Mouse (Mus musculus) kidney, postnatal 0 days (tissue): ENCODE measurements at regions not wholly inside any gene's neighbourhood (a gene's known extent, or its start where the extent isn't known, plus 50 kb on each side); places are given as distances from the start of the nearest gene placed in this dataset. TPM values are rescaled to one million over a fixed set of nuclear protein-coding genes. Genes with fewer than 3 reads are reported as not detected.
A peak's percentile ranks its signal among the peaks of the same experiment; 100 is the strongest.

Experiments
- ATAC-seq: fragments of 200-750 bp; cut with Nextera tagmentation; replicated peaks from 2 replicates; pipeline ENCODE4 v1.8.0; 2017; ENCODE audit warnings: low read depth, moderate number of reproducible peaks, moderate TSS enrichment, moderate library complexity; ENCODE audit not compliant: low FRiP score
- DNase-seq: peaks from one replicate; pipeline ENCODE4 v3.0.0-alpha.2; 2016; ENCODE audit warnings: low spot score
- H3K27ac ChIP-seq: fragments of 300-500 bp; sonication (generic); 2 replicates; pipeline ENCODE4 v1.5.1; 2014; ENCODE audit warnings: mild to moderate bottlenecking
- H3K27me3 ChIP-seq: fragments of 300-500 bp; sonication (generic); 2 replicates; pipeline ENCODE4 v1.6.1; 2014; ENCODE audit warnings: low read length, mixed read lengths; ENCODE audit not compliant: insufficient read depth
- H3K36me3 ChIP-seq: fragments of 300-500 bp; sonication (generic); 2 replicates; pipeline ENCODE4 v1.6.1; 2014; ENCODE audit warnings: low read length, mixed read lengths; ENCODE audit not compliant: insufficient read depth
- H3K4me1 ChIP-seq: fragments of 300-500 bp; sonication (generic); replicated peaks from 2 replicates; pipeline ENCODE4 v1.6.1; 2014; ENCODE audit warnings: antibody characterized with exemption, low read length, mixed read lengths; ENCODE audit not compliant: insufficient read depth
- H3K4me2 ChIP-seq: fragments of 300-500 bp; sonication (generic); 2 replicates; pipeline ENCODE4 v1.6.1; 2014; ENCODE audit warnings: mild to moderate bottlenecking, low read length, moderate library complexity, mixed read lengths
- H3K4me3 ChIP-seq: fragments of 300-500 bp; sonication (generic); replicated peaks from 2 replicates; pipeline ENCODE4 v1.5.1; 2014; ENCODE audit warnings: low read depth, low read length
- H3K9ac ChIP-seq: fragments of 300-500 bp; sonication (generic); 2 replicates; pipeline ENCODE4 v1.6.1; 2014; ENCODE audit warnings: low read depth, low read length
- H3K9me3 ChIP-seq: fragments of 300-500 bp; sonication (generic); replicated peaks from 2 replicates; pipeline ENCODE4 v1.6.1; 2016; ENCODE audit warnings: low read length, inconsistent platforms, mixed read lengths
- CTCF ChIP-seq: IDR thresholded peaks from 2 replicates; pipeline ENCODE4 v1.5.1; 2016; ENCODE audit warnings: antibody characterized with exemption, low read depth, mild to moderate bottlenecking, moderate library complexity
- WGBS: fragments of 180-500 bp; shearing (Covaris S2); extraction: QIAGEN DNeasy Blood & Tissue Kit; methylation state at CpG from one replicate; pipeline ENCODE4 v1.1.7; 2014; 5-methylcytosine and 5-hydroxymethylcytosine counted together
- microRNA-seq: library from miRNA; unstranded; fragments of <30 nt; microRNA quantifications from one replicate; pipeline ENCODE4, GENCODE M21; 2016

DNA sequence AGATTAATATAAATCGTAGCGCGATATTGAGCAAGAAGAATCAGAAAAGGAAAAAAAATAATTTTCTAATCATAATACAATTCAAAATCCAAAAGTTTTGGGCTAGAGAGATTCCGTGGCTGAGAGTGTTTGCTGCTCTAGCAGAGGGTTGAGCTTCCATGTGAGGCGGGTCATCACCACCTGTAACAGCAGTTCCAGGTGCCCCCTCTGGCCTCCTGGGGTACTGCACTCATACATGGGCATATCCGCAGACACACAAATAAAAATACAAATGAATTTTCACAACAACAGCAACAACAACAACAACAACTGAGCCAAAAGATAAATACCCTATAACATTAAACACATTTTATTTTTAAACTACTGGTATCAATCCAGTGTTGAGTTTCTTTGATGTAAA is 94.7 kb upstream of the Chrm3 start:
- no peak overlapping the region for H3K9ac ChIP-seq
- TF ChIP-seq CTCF: peak; percentile 22; the same call in 1 of the 2 replicates
- H3K36me3 ChIP-seq: no peaks in the 10 kb centered on the region
- no peak overlapping the region for H3K27ac ChIP-seq
- H3K27me3 ChIP-seq: no peaks in the 10 kb centered on the region
- no peak overlapping the region for H3K4me3 ChIP-seq
- WGBS: 93% methylated on average over 6 of the region's 6 CpGs
- DNase-seq (no peak), ATAC-seq (no peak)
- no peak overlapping the region for H3K4me2 ChIP-seq
- no peaks in the 10 kb centered on the region for H3K4me1 ChIP-seq
- no peaks in the 10 kb centered on the region for H3K9me3 ChIP-seq

DNA sequence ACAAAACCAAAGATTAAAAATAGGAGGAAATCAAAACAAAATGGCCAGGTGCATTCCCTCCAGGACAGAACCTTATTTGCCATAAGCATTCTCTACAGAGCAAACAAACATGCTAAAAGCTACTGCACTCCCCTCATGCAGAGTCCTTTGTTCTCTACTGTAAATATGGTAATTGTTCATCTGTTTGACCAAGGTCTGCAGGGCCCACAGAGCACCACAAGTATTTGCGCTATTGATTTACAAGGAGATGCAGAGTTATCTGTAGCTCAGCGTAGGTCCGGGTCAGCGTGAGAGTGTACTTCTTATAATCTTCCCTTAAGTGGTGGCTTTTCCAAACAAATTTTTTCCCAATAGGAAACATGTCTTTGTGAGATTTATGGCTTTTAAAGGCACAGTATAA is 94.0 kb upstream of the Chrm3 start:
- WGBS: 84% methylated on average over 4 of the region's 4 CpGs
- ATAC-seq: no peak
- TF ChIP-seq CTCF: no peak

DNA sequence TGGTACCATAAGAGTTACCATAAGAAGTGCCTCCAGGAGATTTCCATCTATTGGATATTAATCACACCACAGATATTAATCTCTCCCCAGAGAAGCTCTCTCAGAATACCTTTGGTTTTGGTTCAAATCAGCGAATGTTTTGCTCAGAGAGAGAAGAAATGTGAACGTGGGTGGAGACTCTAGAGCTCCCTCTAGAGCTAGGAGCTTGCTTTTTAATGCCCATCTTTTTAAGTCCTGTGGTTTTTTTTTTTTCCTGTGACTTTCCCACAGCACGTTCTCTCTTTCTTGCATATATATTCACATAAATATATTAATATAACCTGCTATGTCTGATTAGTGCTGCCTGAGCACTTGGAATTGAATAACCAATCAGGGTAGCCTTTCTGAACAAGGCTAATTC is 90.4 kb upstream of the Chrm3 start:
- H3K4me3 ChIP-seq: no peak overlapping the region
- H3K9me3 ChIP-seq: no peaks in the 10 kb centered on the region
- no peak overlapping the region for H3K27ac ChIP-seq
- H3K4me1 ChIP-seq: no peaks in the 10 kb centered on the region
- ATAC-seq: no peak
- peak; percentile 62 for TF ChIP-seq CTCF
- no peaks in the 10 kb centered on the region for H3K27me3 ChIP-seq
- no peak overlapping the region for H3K4me2 ChIP-seq
- no peaks in the 10 kb centered on the region for H3K36me3 ChIP-seq
- no peak overlapping the region for H3K9ac ChIP-seq
- peak; percentile 32 for DNase-seq
- WGBS: 32% methylated on average over 3 of the region's 3 CpGs

More for the DNA sequence above, 94.0 kb upstream of the Chrm3 start:
- no peaks in the 10 kb centered on the region for H3K36me3 ChIP-seq
- H3K4me3 ChIP-seq: no peak overlapping the region
- H3K4me1 ChIP-seq: no peaks in the 10 kb centered on the region
- H3K27me3 ChIP-seq: no peaks in the 10 kb centered on the region
- H3K9ac ChIP-seq: no peak overlapping the region
- no peak for DNase-seq
- H3K9me3 ChIP-seq: no peaks in the 10 kb centered on the region
- no peak overlapping the region for H3K4me2 ChIP-seq
- H3K27ac ChIP-seq: no peak overlapping the region

DNA sequence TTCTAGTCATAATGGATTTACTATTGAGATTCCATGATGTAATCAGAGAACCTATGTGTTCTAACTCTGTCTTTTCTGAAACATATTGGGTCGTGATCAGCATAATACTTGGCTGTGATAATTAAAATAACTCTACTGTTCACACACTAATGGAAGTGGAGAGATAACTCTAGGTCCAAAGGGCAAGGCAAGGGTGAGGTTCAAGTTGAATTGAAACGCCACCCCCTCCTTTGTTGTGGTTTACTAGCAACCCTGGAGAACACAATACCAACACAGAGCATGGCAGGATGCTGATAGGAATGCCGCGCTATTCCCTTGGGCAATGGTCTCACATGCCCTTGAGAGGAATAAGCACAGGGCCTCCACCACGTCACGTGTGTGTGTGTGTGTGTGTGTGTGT is 88.9 kb upstream of the Chrm3 start:
- Histone ChIP-seq H3K4me3 (no peak overlapping the region), H3K27me3 (no peaks in the 10 kb centered on the region), H3K4me2 (no peak overlapping the region), H3K36me3 (no peaks in the 10 kb centered on the region), H3K27ac (no peak overlapping the region), H3K9me3 (no peaks in the 10 kb centered on the region), H3K9ac (no peak overlapping the region), H3K4me1 (no peaks in the 10 kb centered on the region)
- TF ChIP-seq CTCF: no peak
- DNase-seq: no peak
- WGBS: 86% methylated on average over 6 of the region's 6 CpGs
- no peak for ATAC-seq

DNA sequence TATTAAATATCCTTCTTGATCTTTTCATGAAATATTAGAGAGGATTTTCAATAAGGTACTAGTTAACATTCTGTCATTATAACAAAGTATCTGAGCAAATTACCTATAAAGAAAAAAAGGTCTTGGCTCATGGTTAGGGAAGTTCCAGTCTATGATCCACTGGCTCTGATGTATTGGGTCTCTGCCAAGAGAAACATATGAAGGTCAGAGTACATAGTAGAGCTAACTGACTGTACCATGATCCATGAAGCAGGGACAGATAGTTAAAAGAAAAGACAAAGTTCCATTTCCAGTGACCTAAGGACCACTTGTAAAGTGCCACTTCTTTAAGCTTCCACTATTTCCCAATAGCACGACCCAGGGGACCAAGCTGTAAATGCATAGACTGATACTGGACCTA is 87.2 kb upstream of the Chrm3 start:
- TF ChIP-seq CTCF: no peak
- Histone ChIP-seq H3K27ac (no peak overlapping the region), H3K4me3 (no peak overlapping the region), H3K4me2 (no peak overlapping the region), H3K27me3 (no peaks in the 10 kb centered on the region), H3K9me3 (no peaks in the 10 kb centered on the region), H3K9ac (no peak overlapping the region), H3K36me3 (no peaks in the 10 kb centered on the region), H3K4me1 (no peaks in the 10 kb centered on the region)
- DNase-seq (no peak), ATAC-seq (no peak)
- 76% methylated on average over 1 of the region's 1 CpGs for WGBS

DNA sequence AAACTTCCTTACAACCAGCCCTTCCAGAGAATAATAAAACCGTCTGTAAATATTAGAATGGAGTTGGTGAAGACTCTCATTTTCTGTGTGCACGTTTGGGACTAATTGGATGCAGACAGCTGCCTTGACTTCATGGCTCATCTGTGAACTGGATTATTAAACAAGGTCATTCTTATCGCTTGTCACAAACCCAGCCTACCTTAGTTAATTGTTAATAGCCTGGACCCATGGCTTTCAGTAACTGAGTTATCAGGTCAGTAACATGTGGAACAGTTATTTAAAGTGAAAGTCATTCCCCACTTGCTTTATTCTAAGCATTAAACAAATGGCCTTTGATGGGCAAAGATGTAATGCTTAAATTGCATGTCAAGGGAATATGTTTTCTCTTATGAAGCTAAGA is 85.0 kb upstream of the Chrm3 start:
- no peak for DNase-seq
- Histone ChIP-seq H3K9me3 (no peaks in the 10 kb centered on the region), H3K27me3 (no peaks in the 10 kb centered on the region), H3K4me3 (no peak overlapping the region), H3K4me2 (no peak overlapping the region), H3K36me3 (no peaks in the 10 kb centered on the region), H3K27ac (no peak overlapping the region), H3K9ac (no peak overlapping the region), H3K4me1 (no peaks in the 10 kb centered on the region)
- no peak for TF ChIP-seq CTCF
- ATAC-seq: no peak
- WGBS: 41% methylated on average over 3 of the region's 3 CpGs

Small RNA genes lying in the stretch of these regions (microRNA-seq; reads per million reads assigned to microRNA genes)
- gene Gm23415: not detected
